Mouse (Mus musculus) retina, postnatal 1 day (tissue): ENCODE measurements around the gene Vps9d1.
A peak's percentile ranks its signal among the peaks of the same experiment; 100 is the strongest.
"Not testable (repeated sequence)": the region's sequence is repeated elsewhere in the genome, so short reads cannot be mapped to it uniquely, and the experiment has no call there.

Experiments used
- DNase-seq: peaks from one replicate; pipeline ENCODE4 v3.0.0-alpha.2; 2012

The Vps9d1 gene

DNA sequence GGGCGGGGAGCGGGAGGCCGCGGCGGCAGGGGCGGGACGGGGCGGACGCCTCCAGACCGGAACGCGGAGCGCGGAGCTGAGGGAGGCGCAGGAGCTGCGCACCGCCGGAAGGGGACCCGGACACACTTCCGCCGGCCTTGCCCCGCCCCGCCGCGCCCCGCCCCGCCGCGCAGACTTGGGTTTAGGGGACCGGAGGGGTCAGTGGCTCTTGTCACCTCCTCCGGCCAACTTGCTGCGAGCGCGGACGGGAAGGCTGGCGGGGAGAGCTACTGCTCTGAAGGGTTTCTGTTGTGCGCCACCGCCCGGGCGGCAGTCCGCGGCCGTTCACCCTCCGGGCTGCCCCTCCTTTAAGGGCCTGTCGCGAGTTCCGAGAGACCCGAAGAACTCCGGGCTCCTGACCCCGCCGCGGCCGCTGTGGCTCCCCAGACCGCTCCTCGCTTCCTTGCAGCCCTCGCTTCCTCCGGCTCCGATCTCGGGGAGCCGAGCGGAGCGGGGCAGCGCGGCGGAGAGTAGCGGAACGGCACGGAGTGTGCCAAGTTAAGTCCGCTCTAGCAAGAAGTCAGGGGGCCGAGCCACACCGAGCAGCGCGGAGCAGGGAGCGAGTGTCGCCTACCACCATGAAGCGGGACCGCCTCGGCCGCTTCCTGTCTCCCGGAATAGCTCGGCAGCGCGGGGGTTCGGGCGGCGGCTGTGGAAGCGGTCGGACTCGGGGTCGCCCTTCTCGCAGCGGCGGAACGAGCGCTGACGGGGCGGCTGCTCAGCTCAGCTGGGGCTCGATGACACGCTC lies at the start of gene Vps9d1, which contains the start of gene Zfp276:
Vps9d1 (minus strand) TSS at position 250 of the 787 bp plus-strand sequence.
Zfp276 (plus strand) TSS at position 97 of the 787 bp plus-strand sequence.
- DNase-seq, result peak; percentile 89

DNA sequence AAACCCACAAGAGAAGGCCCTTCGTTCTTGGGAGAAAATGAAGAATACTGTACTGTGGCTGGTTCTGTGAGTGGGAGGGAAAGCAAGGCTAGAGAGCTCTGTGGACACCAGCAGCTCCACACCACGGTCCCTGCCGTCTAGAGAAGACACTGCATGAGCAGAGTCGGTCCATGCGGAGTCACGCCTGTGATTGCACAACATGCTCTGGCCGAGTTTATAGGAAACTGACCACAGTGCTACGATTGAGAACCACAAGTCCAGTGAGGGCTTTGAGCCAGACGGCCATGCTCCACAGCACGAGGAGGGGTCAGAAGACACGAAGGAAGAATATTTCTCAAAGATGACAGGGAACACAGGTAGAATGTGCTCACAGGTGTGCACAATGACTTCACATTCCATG lies 44.2 kb upstream of the Vps9d1 start:
- no peak for DNase-seq

DNA sequence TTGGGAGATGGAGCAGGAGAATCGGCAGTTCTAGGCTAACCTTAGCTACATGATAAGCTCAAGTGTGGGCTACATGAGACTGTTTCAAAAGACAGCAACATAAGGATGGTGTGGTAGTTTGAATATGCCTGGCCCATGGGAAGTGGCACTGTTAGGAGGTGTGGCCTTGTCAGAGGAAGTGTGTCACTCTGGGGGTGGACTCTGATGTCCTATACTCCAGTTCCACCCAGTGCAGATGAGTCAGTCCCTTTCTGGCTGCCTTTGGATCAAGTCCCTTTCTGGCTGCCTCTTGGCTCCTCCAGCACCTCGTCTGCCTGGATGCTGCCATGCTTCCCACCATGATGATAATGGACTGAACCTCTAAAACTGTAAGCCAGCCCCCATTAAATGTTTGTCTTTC lies 38.6 kb upstream of the Vps9d1 start:
- DNase-seq, result no peak

DNA sequence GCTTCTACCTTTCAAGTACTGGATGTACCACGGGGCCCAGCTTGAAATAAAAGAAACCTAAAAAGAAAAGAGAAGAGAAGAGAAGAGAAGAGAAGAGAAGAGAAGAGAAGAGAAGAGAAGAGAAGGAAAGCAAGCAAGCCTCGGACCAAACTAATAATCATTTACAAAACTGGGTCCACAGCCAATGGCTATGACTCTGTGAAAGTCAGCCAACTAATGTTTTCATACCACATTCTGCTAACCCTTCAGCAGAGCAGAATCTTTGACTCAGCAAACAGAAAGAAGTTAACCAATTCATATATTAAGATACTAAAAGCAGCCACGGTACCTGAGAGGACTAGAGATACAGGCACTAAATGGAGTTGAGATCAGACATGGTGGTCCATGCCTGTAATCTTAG lies 38.1 kb upstream of the Vps9d1 start:
- DNase-seq, result no peak

DNA sequence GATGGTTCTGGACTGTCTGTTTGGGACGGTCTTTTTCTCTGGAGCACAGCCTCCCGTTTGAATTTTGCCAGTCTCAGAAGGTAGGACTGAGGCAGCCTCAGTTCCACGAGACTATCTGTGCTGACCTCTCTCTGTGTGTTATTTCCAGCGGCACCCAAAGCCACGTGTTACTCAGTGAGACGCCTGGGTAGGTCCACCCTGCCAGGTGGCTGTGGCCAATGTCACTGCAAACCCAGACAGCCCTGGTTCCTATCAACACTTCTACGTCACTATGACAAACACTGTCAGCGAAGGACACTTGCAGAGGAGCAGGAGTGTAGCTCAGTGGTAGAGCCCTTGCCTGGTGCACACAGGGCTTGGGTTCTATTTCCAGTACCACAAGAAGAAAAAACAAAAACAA lies 37.6 kb upstream of the Vps9d1 start:
- no peak for DNase-seq

DNA sequence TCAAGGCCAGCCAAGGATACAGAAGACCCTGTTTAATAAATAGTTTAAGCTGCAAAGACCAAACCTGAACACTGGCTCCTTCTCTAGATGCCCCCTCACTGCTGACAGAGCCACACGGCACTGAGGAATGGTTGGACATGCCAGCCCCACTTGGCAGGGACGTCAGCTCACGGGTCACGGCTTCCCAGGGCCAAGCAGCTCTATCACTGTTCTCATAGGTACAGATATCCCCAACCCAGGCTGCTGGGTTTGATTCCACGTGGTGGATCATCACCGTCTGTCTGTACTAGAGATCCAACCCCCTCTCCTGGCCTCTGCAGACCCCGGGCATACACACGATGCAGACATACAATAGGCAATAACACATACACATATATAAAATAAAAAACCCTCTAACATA lies 36.5 kb upstream of the Vps9d1 start:
- DNase-seq, result no peak

DNA sequence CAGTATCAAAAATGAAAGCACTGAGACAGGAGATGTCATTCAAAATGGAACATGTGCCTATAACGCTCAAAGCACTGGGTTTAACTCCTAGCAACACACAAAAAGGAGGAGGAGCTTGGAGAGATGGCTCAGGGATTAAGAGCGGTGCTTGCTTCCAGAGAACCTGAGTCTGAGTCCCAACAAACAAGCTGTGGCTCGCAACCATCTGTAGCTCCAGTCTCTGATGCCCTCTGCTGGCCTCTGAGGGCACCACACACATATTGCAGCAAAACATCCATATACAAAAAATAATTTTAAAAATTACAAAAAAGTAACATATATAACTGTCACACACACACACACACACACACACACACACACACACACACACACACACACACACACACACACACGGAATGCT lies 36.0 kb upstream of the Vps9d1 start:
- peak; percentile 48 for DNase-seq

DNA sequence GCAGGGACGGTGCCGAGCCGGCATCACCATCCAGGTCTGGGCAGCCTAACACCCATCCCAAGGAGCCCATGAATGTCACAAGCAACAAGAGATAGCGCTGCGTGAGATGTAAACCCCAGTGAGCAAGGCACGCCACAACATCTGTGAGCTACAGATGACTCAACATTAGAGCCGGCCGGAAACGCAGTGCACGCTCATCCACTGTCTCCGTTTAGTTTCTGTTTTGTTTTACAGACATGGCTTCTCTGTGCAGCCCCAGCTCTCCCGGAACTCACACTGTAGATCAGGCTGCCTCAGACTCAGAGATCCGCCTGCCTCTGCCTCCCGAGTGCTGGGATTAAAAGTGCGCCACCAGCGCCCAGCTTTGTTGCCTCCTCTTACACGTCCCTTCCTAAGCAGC lies 33.2 kb upstream of the Vps9d1 start:
- DNase-seq, result no peak

DNA sequence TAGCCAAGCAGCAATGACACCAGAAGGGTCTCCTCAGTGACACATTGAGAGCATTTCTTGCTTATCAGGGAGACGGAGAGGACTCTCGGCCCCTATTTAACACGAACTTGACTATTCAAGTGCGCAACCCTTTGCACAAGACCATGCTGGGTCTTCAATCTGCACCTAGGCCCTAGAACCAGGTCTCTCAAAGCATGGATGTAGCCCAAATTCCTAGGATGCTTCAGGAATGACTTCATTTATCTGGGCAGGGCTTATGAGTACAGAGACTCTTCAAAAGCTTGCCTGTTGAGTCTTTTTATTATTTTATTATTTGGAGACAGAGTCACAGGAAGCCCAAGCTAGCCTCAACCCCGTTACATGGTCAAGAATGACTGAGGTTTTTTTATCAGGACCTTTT lies 30.3 kb upstream of the Vps9d1 start:
- DNase-seq, result no peak

DNA sequence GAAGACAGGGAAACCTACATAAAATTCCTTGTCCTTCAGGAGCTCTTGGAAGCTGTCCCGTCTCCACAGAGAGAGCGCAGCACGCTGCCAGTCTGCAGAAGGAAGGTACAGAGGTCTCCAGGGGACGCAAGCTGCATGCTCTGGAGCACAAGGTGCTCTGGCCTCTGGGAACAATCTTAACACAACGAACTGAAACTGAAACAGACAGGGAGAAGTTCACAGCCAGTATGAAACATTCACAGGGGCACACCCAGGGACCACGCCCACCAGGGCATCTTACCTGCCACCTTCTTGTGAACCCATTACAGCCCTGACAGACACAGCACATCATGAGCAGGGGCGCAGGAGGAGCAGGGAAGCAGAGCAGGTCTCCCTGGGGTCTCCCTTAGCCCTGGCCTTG lies 29.8 kb upstream of the Vps9d1 start:
- DNase-seq, result no peak

DNA sequence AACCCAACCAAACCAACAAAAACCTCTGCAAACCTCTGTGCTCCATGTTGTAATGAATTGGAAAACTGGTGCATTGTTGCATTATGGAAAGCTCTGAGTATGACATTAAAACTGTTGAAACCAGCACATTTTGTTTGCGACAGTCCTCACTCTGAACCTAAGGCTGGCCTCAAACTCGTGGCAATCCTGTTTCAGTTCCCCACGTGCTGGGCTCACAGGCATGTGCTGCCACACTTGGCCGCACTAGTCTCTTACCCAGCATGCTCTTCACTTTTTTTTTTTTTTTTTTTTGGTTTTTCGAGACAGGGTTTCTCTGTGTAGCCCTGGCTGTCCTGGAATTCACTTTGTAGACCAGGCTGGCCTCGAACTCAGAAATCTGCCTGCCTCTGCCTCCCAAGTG lies 28.8 kb upstream of the Vps9d1 start:
- DNase-seq, result not testable (repeated sequence)

DNA sequence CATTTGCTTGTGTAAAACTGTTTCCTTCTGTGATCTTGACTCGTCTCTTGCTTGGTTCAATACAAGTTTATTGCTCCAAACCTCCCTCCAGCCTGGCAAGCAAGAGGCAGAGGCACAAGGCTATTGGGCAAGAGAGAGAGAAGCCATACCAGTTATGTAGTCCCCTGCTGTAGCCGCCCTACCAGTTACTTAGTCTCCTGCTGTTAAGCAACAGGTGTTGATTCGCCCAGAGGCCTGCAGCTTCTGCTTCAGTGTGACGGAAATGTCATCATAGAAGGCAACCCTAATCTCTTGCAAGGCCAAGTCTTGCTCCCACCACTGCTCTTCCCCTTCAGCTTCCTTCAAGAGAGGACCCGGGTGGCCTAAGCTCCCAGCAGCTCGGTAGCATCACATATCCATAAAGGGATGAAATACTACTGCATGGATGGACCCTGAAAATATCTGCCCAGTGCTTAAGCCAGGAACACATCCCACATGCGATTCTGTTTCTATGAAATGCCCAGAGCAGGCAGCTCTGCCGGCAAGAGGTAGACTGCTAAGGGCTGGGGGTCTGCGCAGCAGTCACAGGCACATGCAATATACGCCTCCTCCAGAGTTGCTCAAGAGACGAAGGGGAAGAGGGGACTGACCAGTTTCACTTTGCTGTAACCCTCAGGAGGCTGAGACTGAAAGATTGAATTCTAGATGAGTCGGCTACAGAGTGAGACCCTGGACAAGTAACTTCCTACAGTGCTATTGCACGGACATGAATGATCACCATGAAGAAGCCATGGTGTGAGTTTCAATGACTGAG lies 26.4 kb upstream of the Vps9d1 start:
- no peak for DNase-seq

DNA sequence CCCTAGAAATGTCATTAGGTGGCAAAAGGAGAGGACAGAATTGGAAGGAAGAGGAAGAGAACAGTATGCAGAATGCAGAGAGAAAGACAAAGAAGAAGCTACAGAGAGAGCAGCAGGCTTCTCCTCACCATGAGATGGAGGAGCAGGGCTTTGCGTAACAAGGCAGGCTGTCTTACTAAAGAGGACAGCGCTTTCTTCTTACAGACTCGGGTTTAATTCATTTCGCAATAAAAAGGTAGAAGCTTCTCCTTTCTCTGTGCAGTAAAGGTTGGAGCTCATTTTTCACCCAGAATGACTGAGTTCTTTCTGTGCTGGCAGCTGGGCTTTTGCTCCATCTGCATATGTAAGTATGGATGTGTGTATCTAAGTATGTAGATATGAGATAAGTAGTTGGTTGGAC lies 25.7 kb upstream of the Vps9d1 start:
- no peak for DNase-seq

DNA sequence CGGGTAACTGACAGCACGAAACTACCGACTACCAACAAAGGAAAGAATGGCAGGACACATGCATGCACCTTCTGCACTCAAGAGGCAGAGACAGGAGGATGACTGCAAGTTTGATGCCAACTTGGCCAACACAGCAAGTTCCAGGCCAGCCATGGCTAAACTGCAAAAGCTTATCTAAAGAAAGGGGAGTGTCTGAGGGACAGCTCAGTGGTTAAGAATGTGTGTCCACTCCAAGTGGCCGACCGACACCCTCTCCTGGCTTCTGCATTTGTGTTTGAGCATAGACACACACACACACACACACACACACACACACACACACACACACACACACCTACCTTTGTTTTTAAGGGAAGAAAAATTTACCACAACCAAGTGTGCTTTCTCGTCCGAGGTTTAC lies 24.3 kb upstream of the Vps9d1 start:
- no peak for DNase-seq

DNA sequence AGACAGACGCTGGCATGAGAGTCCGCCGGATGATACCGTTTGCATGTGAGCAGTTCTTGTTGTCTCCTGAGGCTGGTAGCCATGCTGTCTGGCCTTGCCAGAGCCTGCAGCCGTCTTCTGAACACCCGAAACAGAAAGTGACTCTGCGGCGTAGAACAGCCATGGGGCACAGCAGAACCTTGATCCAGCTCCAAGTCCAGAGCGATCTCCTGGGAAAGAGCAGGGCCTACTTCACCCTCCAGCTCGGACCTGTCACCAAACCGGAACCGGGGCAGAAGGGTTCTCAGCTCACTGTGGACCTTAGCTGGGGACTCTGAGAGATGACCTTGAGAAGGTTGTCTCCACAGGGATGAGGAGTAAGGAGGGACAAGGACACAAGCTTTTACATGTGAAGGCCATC lies 20.9 kb upstream of the Vps9d1 start:
- DNase-seq, result no peak

DNA sequence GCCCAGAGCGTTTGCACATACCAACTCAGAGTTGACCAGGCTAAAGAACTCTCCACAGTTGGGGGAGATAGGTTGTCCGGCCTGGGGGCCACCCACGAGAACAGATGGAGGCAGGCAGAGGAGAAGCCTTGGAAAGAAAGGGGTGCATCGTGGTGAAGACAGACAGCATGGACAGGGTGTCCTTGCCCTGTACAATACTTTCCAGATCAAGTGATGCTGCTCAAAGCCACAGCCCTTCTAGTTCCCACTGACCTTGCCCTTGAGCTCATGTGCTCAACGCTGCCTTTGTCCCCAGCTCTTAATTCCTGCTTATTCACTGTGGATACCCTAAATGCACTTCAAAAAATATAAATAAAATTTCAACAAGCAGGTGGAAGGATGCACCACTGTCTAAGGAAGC lies 20.3 kb upstream of the Vps9d1 start:
- DNase-seq, result no peak

DNA sequence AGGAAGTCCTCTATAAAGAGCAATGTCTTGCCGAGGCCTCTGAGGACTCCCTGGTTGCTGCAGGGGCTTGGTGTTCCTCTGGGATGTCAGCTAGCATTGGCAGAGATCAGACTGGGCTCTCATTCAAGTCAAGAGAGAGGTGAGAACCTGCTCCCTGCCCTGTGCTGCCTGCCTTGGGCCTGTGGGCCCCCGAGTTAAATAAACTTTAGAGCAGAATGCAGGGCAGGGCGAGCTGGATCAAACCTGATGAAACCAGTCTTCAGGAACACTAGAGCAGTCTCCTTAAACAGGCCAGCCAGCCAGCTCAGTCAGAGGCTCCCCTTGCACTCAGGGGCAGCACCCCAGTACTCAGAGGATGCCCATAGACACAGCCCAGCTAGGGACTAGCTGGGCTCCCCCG lies 17.8 kb upstream of the Vps9d1 start:
- no peak for DNase-seq

DNA sequence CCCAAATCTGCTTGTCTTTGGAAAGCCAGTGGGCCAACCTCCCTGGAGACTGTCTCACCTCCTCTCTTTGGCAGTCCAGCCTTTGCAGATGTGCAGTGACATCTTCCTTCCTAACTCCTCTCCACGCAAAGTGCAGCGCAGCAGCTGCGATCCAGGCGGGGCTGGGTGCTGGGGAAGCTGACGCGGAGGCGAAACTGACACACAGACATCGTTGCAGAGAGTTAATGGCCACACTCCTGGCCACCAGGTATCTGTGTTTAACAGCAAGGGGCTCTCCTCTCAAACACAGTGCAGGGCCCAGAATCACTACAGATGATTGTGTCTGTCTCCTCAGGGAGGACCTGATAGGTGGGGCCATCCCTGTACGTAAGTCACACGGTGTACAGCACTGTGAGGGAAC lies 17.0 kb upstream of the Vps9d1 start:
- DNase-seq, result no peak

DNA sequence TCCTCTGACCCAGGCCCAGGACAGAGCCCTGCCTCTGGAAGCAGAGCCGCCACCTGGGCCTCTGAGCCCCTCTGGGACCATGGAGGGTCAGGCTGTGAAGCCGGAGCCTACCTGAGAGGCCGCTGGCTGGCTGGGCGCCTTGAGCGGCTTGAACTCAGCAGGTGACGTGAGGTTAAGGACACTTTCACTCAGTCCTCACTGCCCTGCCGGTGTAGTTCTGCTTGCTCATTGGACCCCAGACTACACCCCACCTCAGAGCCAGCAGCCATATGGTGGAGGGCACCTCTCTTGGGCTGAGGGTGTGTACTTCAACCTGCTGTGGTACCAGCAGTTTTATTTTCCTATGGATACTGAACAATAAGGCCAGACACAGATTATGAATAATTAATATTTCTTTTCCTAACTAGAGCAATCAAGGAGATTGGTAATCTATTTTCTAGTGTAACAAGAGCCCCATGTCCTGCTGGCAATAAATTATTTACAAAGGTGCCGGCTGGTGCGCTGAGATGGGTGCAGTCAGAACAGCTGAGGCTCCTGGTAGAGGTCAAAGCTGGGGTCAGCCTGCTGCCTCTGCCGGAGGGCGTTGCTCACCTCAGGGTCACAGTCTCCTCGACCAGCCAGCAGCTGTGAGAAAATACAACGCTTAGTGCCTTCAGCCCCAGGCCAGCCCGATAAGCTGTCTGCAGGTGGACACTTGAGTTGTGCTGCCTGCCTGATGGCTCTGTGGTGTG lies 13.9 kb upstream of the Vps9d1 start:
- no peak for DNase-seq

DNA sequence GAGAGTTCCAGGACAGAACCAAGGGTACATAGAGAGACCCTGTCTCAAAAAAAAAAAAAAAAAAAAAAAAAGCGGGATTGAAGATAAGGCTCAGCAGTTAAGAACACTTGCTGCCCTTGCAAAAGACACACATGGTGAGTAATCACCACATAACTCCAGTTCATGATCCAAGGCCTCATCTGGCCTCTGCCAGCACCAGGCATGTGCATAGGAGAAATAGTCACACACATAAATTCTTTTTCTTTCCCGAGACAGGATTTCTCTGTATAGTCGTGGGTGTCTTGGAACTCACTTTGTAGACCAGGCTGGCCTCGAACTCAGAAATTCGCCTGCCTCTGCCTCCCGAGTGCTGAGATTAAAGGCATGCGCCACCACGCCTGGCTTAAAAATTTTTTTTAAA lies 3.4 kb upstream of the Vps9d1 start:
- not testable (repeated sequence) for DNase-seq

DNA sequence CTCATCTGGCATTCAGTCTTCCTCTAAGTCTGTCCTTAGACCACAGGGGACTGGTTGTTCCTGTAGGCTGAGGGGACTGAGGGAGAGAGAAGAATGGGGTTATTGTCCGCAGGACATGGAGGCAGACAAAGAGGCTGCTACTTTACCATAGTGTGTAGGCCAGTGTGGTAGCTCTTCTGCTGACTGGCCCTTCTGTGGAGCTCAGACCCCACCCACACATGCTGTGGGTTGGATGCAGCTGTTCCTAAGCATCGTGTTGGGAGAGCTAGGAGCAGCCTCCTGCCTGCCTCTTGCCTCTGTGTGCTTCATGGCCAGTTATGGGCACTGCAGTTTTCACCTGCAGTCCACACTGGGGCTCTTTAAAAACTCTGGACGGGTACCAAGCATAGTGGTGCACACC lies 3.0 kb upstream of the Vps9d1 start:
- no peak for DNase-seq

DNA sequence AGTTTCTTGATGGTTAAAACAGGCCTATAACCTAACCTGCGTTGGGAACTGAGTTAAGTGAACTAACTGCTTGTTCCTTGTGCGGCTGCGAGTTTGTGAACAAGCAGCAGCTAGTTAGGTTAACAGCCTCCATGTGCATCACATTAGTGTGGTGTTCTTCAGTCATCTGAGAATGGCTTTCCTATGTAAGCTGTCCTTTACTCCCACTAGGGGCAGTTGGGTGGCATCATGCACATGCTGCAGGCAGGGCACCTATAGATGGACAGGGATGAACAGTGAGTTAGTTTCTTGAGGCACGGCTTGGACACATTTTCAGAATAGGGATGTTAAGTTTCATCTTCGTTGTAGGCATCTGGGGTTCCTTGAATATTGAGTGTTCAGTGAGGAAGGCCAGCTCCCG lies 1.0 kb upstream of the Vps9d1 start:
- no peak for DNase-seq

DNA sequence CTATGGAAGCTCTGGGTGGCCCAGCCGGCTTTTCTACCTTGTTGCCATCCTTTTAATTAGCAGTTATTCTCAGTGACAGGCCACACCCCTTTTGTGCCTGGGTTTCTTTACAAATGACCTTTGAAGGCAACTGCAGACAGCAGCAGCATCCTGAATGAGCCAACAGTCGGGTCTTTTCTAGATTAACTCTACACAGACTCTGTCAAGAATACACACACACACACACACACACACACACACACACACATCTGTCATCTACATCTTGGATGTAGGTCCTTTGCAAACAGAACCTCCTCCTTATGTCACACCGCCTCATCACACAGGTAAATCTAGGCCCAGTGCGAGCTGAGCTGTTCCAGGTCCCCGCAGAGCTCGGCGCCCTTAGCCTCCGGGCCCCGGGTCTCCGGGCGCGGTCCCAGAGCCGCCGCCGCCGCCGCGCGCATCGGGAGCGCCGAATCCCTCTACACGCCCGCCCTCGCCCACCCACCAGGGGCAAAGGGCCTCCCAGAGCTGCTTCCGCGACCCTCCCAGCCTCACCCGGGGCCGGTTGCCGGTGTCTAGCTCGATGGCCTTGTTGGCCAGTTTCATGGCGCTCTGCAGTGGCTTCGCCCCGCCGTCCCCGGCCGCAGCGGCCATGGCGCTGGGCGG lies 573 bp downstream of the Vps9d1 start:
- DNase-seq, result no peak
